33 mouse cellular contexts compared by ENCODE assay signal in the genomic region with DNA sequence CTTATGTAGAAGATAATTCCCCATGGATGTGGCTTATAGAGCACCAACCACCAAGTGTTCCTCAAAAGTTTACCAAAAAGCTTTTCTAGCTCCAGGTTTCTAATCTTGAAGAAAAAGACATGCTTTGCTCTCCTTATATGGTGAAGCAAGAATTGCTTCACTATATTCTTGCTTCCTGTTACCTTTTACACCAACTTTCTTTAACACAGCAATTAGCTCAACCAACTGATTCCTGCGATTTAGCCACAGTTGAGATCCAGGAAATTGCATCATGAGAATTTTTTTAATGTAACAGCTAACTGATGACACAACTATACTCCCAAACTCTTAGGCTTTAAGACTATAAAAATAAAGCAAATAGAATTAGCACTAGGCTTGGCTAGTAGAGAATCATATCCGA. TPM values are rescaled to one million over a fixed set of nuclear protein-coding genes. Genes with fewer than 3 reads are reported as not detected.
"Had no signal": no experiment of that assay in that cellular context is flagged by ENCODE, and none has a peak within 500 bp of the region (broad histone marks: within the 10 kb centered on the region; RNA-seq: fewer than 3 reads in every experiment).

No protein-coding gene starts in this region.

- ATAC-seq: liver, embryonic 12.5 days; liver, postnatal 0 days; lung, postnatal 0 days; midbrain, embryonic 13.5 days; midbrain, embryonic 15.5 days; midbrain, embryonic 16.5 days had no signal

- H3K27ac ChIP-seq: limb, embryonic 10.5 days; limb, embryonic 12.5 days; limb, embryonic 13.5 days; limb, embryonic 15.5 days; liver, embryonic 12.5 days; liver, embryonic 13.5 days; liver, embryonic 14.5 days; liver, embryonic 15.5 days; lung, embryonic 15.5 days; macrophage; midbrain, embryonic 10.5 days; midbrain, embryonic 12.5 days; midbrain, embryonic 13.5 days; midbrain, embryonic 15.5 days; neural tube, embryonic 12.5 days had no signal

- H3K9me3 ChIP-seq: limb, embryonic 10.5 days; limb, embryonic 12.5 days; limb, embryonic 13.5 days; limb, embryonic 15.5 days; liver, embryonic 12.5 days; liver, embryonic 13.5 days; liver, embryonic 15.5 days; lung, embryonic 15.5 days; midbrain, embryonic 10.5 days; midbrain, embryonic 12.5 days; midbrain, embryonic 13.5 days; midbrain, embryonic 15.5 days; neural tube, embryonic 12.5 days had no signal

- H3K9ac ChIP-seq: limb, embryonic 12.5 days; limb, embryonic 13.5 days; limb, embryonic 15.5 days; liver, embryonic 12.5 days; liver, embryonic 13.5 days; liver, embryonic 14.5 days; liver, embryonic 15.5 days; liver, postnatal 0 days; lung, embryonic 14.5 days; lung, embryonic 15.5 days; midbrain, embryonic 12.5 days; midbrain, embryonic 13.5 days; midbrain, embryonic 15.5 days; neural tube, embryonic 12.5 days had no signal

- H3K36me3 ChIP-seq: limb, embryonic 10.5 days; limb, embryonic 12.5 days; limb, embryonic 13.5 days; limb, embryonic 15.5 days; liver, embryonic 12.5 days; liver, embryonic 13.5 days; liver, embryonic 15.5 days; lung, embryonic 15.5 days; midbrain, embryonic 10.5 days; midbrain, embryonic 12.5 days; midbrain, embryonic 13.5 days; midbrain, embryonic 15.5 days; neural tube, embryonic 12.5 days had no signal

- H3K4me1 ChIP-seq: limb, embryonic 10.5 days; limb, embryonic 12.5 days; limb, embryonic 13.5 days; liver, embryonic 12.5 days; liver, embryonic 13.5 days; liver, embryonic 15.5 days; lung, embryonic 15.5 days; megakaryocyte, embryonic 14.5 days; midbrain, embryonic 10.5 days; midbrain, embryonic 12.5 days; midbrain, embryonic 13.5 days; neural tube, embryonic 12.5 days had no signal

- H3K4me2 ChIP-seq: limb, embryonic 12.5 days; limb, embryonic 13.5 days; limb, embryonic 15.5 days; liver, embryonic 11.5 days; liver, embryonic 12.5 days; liver, embryonic 13.5 days; liver, embryonic 15.5 days; lung, embryonic 14.5 days; lung, embryonic 15.5 days; midbrain, embryonic 11.5 days; midbrain, embryonic 12.5 days; midbrain, embryonic 13.5 days; midbrain, embryonic 15.5 days; neural tube, embryonic 12.5 days had no signal

- H3K4me3 ChIP-seq: limb, embryonic 10.5 days; limb, embryonic 12.5 days; limb, embryonic 13.5 days; limb, embryonic 15.5 days; liver, embryonic 12.5 days; liver, embryonic 13.5 days; liver, embryonic 15.5 days; lung, embryonic 15.5 days; megakaryocyte, embryonic 14.5 days; midbrain, embryonic 10.5 days; midbrain, embryonic 12.5 days; midbrain, embryonic 13.5 days; midbrain, embryonic 15.5 days; myocyte; neural tube, embryonic 12.5 days had no signal

- H3K27me3 ChIP-seq: midbrain, embryonic 12.5 days; midbrain, embryonic 13.5 days; midbrain, embryonic 15.5 days; neural tube, embryonic 12.5 days had no signal

- DNase-seq: left cerebral cortex, postnatal 4 days; liver; liver, embryonic 13.5 days; liver, postnatal 0 days; lung, adult 18-20 months; lung, adult 2 months; lung, embryonic 14.5 days; lung, postnatal 10 days; lung, postnatal 14 days; lung, postnatal 36 days; lung, postnatal 4 days; midbrain, embryonic 14.5 days had no signal

RNA-seq across cellular contexts. Expression of a gene that starts 4.5 kb away (rescaled TPM):
- total RNA-seq: monocyte, adult 5-6 weeks had no signal
